Mouse (Mus musculus) adrenal gland, postnatal 36 days (tissue): Measurements from ENCODE around the gene Slc28a3. TPM values are rescaled to one million over a fixed set of nuclear protein-coding genes. Genes with fewer than 3 reads are reported as not detected.

Source experiments
- DNase-seq, 2 experiments: peaks; one replicate each; pipeline ENCODE4 v3.0.0; 2021; ENCODE audit warnings: mixed read lengths in 1 of 2
- long read RNA-seq, 2 experiments: library from polyadenylated mRNA; stranded (forward); transcript quantifications; one replicate each; pipeline ENCODE4 v2.0.0; 2021; ENCODE audit warnings: borderline sequencing depth in 2 of 2
- total RNA-seq, 2 experiments: library from RNA; stranded (reverse); gene quantifications; 2 replicates each; pipeline ENCODE4 v1.2.3; 2021

Gene Slc28a3
- total RNA-seq: not detected
- long read RNA-seq, experiment 1: 0 reads
- long read RNA-seq, experiment 2: 0 reads

GRCm38 (mm10) chr13:58610716-58611115 lies at the start of gene Slc28a3:
TSS of gene Slc28a3 (minus strand) at chr13:58610877.
- no peak for DNase-seq

GRCm38 (mm10) chr13:58657987-58658386 lies 47.3 kb upstream of the Slc28a3 start:
- no peak for DNase-seq

GRCm38 (mm10) chr13:58656885-58657284 lies 46.2 kb upstream of the Slc28a3 start:
- DNase-seq: no peak

- no peak for DNase-seq
These were observed 44.9 kb upstream of the Slc28a3 start for GRCm38 (mm10) chr13:58655552-58655951.

GRCm38 (mm10) chr13:58640330-58640729 lies 29.7 kb upstream of the Slc28a3 start:
- DNase-seq: peak; percentile 35 to 57

- peak; percentile 21 to 34 for DNase-seq
These were observed 28.3 kb upstream of the Slc28a3 start for GRCm38 (mm10) chr13:58638950-58639349.

- DNase-seq: peak; percentile 42 to 44
These were observed 26.8 kb upstream of the Slc28a3 start for GRCm38 (mm10) chr13:58637360-58638002.

- no peak for DNase-seq
These were observed 23.2 kb upstream of the Slc28a3 start for GRCm38 (mm10) chr13:58633887-58634286.

GRCm38 (mm10) chr13:58630756-58631155 lies 20.1 kb upstream of the Slc28a3 start:
- DNase-seq: no peak

- no peak for DNase-seq
These were observed 18.8 kb upstream of the Slc28a3 start for GRCm38 (mm10) chr13:58629365-58630050.

- no peak for DNase-seq
These were observed 12.0 kb upstream of the Slc28a3 start for GRCm38 (mm10) chr13:58622647-58623046.

GRCm38 (mm10) chr13:58619301-58619700 lies 8.6 kb upstream of the Slc28a3 start:
- DNase-seq: no peak

GRCm38 (mm10) chr13:58610059-58610458 lies 618 bp downstream of the Slc28a3 start:
- no peak for DNase-seq

- DNase-seq: peak; percentile 80 to 88
These were observed 9.3 kb downstream of the Slc28a3 start for GRCm38 (mm10) chr13:58601201-58601855.

GRCm38 (mm10) chr13:58598578-58598977 lies 12.1 kb downstream of the Slc28a3 start:
- no peak for DNase-seq

- DNase-seq: peak; percentile 79 to 84
These were observed 17.5 kb downstream of the Slc28a3 start for GRCm38 (mm10) chr13:58593129-58593528.

GRCm38 (mm10) chr13:58591912-58592311 lies 18.8 kb downstream of the Slc28a3 start:
- DNase-seq: no peak

GRCm38 (mm10) chr13:58590630-58591029 lies 20.0 kb downstream of the Slc28a3 start:
- peak; percentile 62 to 75 for DNase-seq

- DNase-seq: peak; percentile 75 to 86
These were observed 21.2 kb downstream of the Slc28a3 start for GRCm38 (mm10) chr13:58589517-58589858.

- DNase-seq: no peak
These were observed 21.8 kb downstream of the Slc28a3 start for GRCm38 (mm10) chr13:58588655-58589516.

- no peak for DNase-seq
These were observed 22.7 kb downstream of the Slc28a3 start for GRCm38 (mm10) chr13:58587962-58588361.

- no peak for DNase-seq
These were observed 44.5 kb downstream of the Slc28a3 start for GRCm38 (mm10) chr13:58566181-58566580.
